Mouse (Mus musculus) spleen, adult 2 months (tissue): ENCODE results near the gene Gm11127.
"Not testable (repeated sequence)": the region's sequence is repeated elsewhere in the genome, so short reads cannot be mapped to it uniquely, and the experiment has no call there.

Experiments used
- CTCF ChIP-seq: fragments of 200-500 bp; IDR thresholded peaks from 2 replicates; pipeline ENCODE4 v1.5.1; 2011; ENCODE audit warnings: mild to moderate bottlenecking, inconsistent platforms; ENCODE audit not compliant: insufficient read depth, insufficient read length, insufficient replicate concordance; ENCODE audit errors: extremely low read depth
- POLR2A ChIP-seq: fragments of 200-500 bp; IDR thresholded peaks from 2 replicates; pipeline ENCODE4 v1.6.1; 2011; ENCODE audit warnings: low read depth, low read length, inconsistent platforms

DNA sequence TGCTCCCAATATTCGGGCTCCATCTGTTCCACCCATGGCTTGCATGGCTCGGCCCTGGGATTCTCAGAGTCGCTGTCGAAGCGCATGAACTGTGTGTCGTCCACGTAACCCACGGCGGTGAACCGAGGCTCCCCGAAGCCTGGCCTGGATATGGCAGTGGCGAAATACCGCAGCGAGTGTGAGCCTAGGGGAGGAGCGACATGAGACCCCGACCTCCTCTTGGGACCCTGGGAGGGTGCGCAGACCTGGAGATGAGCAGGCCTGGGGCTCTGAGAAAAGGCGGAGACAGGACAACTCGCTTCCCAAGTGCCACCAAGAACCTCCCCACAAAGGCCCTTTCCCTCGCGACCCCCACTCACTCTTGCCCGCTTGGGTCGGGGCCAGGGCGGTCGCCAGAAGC, 244 bp downstream of the Gm11127 start:
- not testable (repeated sequence) for TF ChIP-seq CTCF, POLR2A
